Mouse (Mus musculus) right cerebral cortex, postnatal 25 days (tissue): ENCODE measurements at regions not wholly inside any gene's neighbourhood (a gene's known extent, or its start where the extent isn't known, plus 50 kb on each side); places are given as distances from the start of the nearest gene placed in this dataset.

Experiments used
- DNase-seq: peaks from one replicate; pipeline ENCODE4 v3.0.0; 2022

DNA sequence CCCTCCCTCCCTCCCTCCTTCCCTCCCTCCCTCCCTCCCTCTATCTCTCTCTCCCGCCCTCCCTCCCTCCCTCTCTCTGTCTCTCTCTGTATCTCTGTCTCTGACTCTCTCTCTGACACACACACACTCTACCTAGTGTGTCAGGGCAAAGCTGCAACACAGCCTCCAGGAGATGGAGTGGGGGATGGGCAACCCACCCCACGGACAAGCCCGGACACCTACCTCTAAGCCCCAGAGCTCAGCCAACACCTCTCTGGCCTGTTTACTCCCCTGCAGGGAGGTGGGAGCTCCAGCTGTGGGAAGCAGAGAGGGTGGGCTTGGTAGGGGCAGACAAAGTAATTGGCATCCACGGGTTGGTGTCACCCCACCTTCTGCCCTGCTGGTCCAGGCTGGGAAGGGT, 109.7 kb upstream of the Lhx1 start:
- no peak for DNase-seq

GRCm38 (mm10) chr11:84633300-84633699, 108.0 kb upstream of the Lhx1 start:
- no peak for DNase-seq

DNA sequence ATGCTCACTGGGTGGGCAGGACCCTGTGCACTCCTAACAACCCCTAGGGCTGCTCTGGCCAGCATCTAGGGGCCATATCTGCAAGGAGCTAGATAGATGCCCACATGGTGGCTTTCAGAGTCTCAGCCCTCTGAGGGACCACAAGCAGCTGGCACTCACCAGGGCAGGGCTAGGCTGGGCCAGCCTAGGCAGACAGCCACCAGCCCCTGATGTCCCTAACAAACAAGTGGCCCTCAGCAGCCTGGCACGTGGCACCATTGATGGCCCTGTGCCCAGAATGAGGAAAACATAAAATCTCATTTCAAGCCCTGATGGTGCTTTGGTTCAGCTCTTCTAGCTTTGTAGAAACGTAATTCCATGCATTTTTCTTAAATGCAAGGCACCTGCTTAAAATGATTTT, 102.8 kb upstream of the Lhx1 start:
- no peak for DNase-seq

- DNase-seq = no peak
Observed at GRCm38 (mm10) chr11:84627685-84628084, 102.3 kb upstream of the Lhx1 start.

DNA sequence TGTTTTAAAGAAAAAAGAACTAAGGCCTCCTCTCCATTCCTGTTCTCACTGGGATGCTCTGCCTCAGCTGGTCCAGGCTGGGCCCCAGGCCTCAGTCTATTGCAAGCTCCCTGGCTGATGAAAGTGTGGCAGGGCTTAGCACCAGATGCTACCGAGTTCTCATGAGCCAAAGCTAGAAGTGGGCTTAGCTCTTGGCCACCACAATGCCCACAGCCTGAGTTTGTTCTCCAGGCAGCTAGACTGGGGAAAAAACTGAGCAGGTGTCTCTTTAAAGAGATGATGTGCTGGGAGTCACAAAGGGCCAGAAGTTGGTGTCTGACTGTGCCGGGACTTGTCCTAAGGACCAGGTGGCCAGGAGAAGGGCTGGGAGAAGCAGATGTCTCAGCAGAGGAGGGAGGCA, 101.9 kb upstream of the Lhx1 start:
- no peak for DNase-seq

- no peak for DNase-seq
Observed at GRCm38 (mm10) chr11:84624100-84624499, 98.8 kb upstream of the Lhx1 start.

GRCm38 (mm10) chr11:84619713-84620112, 94.4 kb upstream of the Lhx1 start:
- no peak for DNase-seq

DNA sequence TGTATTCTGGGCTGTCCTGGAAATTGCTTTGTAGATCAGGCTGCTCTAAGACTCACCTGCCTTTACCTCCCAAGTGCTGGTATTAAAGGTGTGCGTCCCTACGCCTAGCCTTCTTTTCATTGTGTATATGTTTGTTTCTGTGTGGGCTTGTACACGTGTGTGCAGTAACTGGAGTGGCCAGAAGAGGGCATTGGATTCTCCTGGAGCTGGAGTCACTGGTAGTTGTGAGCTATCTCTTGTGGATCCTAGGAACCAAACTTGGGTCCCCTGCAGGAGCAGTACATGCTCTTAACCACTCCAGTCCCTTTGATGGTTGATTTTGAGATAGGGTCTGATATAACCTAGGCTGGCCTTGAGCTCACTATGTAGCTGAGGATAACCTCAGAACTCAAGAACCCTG, 93.2 kb upstream of the Lhx1 start:
- no peak for DNase-seq

DNA sequence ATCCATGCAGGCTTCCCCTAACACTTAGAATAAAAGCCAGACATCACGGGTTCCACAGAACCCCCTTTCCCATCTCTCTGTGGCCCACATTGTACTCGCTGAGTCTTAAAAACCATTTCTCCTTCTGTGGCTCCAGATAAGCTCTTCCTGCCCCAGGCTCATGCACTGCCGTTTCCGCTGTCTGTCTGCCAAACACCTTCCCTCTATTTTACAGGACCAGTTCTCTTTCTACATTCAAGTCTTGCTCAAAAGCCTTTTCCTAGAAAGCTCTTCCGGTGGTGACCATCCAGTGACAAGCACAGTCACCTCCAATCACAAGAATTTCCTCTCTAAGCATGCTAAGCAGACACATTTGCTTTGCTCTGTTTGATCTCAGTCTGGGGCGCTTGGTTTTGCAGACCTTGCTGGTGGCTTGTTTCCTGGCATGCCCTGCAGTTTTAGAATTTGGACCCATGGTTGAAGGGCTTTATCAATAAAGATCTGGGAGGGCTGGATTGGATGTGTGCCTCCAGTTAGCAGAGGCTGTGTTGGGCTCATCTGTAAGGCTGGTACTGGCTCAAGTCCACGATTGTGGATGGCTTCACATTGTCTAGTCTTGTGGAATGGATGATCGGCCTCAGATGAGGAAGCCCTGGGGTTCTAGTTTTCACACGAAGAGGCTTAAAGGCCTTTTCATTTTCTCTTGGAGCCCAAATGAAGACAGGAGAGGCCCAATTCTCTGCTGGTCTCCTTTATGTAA, 87.8 kb upstream of the Lhx1 start:
- DNase-seq = no peak

GRCm38 (mm10) chr11:84611625-84611879, 86.2 kb upstream of the Lhx1 start:
- DNase-seq = no peak

- no peak for DNase-seq
Observed at GRCm38 (mm10) chr11:84610774-84611624, 85.7 kb upstream of the Lhx1 start.

- DNase-seq = no peak
Observed at GRCm38 (mm10) chr11:84604781-84605180, 79.4 kb upstream of the Lhx1 start.

- DNase-seq = no peak
Observed at GRCm38 (mm10) chr11:84599267-84599841, 74.0 kb upstream of the Lhx1 start.

DNA sequence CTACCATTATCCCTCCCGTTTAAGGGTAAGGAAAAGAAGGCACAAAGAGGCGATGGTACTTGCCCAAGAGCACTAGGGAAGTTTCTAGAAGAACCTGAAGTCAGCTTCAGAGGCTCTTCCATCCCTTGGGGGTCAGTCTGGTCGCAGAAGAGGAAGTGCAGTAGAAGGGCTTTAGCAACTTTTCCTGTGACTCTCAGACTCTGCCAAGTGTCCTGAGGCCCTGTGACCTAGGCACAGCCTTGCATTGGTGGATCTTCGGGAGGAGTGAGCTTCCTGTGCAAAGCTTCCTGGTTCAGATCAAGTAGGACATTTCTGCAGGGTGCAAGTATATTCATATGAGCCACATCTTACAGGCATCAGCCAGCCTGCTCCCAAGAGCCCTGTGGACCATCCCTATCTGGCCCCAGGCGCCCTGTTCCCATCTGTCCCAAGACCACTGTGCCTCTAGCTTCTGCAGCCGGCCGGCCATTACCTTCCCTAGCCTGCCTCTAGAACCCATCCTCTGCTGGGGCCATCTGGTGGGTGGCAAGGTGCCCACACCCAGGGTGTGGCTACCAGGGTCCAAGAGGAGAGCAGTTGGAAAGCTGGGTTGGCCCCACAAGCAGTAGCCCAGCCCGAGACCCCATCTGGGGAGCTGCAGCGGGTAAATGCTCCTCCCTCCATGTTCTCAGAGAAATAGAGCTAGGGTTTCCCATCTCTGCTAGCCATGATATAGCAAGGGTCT, 72.4 kb upstream of the Lhx1 start:
- DNase-seq = no peak

DNA sequence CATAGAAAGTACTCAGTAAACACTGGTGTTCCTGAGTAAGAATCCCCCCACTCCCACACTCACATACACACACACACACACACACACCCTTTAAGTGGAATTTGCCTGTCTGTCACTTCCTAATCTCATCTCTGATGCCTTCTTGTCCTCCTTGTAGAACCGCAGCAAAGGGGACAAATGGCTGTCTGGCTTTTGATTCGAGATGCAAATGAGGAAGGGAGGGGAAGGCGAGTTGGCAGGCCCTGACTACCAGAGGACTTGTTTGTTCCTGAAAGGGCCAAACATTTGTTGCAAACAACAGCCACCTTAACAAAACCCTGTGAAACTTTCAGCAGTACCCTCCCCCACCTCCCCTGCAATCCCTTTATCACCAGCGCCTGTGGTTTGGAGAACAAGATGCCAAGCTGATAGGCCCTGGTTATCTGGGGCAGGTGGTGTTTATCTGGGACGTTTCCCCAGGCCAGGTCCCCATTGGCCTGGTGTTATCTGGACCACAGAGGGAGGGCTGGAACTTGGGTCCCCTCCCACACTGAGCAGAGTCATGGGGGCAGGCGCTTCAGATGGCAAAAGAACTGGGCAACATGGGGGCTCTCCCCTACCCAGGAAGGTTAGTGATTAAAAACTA, 67.5 kb upstream of the Lhx1 start:
- DNase-seq = no peak

- DNase-seq = no peak
Observed at GRCm38 (mm10) chr11:84587107-84587506, 61.8 kb upstream of the Lhx1 start.

DNA sequence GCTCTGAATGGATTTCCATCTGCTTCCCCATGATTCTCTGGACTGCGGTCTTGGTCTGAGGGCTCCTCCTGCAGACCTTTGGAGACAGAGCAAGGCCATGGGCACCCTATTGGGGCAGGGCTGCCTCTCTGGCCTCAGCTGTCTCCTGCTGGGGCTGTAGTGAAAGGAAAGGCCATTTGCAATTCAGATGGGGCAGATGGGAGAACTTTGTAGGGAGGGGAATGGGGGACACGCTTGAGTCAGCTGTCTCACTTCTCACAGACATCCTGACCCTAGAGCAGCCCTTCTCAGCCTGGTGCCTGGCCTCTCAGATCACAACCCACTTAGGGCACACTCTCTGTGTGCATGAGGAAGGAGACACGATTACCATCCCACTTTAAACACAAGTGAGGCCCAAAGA, 60.3 kb upstream of the Lhx1 start:
- no peak for DNase-seq

DNA sequence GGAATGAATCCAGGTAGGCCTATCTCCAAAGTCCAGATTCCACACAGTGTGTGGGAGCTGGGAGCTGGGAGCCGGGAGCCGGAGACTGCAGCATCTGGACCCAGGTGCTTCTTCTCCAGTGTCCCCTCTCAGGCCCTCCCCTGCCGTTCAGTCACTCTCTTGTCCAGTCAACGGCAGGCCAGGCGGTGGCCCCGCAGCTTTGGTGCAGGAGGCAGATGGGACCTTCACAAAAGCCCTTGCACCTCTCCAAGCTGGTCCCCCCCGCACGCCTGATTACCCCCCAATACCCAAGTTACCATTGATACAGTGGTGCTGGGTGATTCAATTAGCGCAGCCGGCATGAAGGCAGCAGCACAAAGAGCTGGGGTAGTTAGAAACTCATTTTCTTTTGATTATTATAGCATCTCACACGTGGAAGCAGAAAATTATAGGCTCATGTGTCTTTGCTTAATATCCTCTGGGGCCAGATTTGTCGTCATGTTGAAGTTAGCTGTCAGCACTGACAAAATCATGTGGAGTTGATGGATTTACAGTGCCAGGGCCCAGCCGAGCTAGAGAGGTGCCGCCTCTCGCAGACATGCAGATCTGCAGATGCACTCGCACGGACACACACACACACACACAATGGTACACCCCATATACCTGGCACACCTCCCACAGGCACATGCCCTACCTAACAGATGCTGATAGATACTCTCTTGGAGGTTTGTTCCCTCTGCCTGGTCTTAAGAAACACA, 53.6 kb upstream of the Lhx1 start:
- no peak for DNase-seq
